Mouse (Mus musculus): ENCODE measurements at regions not wholly inside any gene's neighbourhood (a gene's known extent, or its start where the extent isn't known, plus 50 kb on each side); places are given as distances from the start of the nearest gene placed in this dataset.

DNA sequence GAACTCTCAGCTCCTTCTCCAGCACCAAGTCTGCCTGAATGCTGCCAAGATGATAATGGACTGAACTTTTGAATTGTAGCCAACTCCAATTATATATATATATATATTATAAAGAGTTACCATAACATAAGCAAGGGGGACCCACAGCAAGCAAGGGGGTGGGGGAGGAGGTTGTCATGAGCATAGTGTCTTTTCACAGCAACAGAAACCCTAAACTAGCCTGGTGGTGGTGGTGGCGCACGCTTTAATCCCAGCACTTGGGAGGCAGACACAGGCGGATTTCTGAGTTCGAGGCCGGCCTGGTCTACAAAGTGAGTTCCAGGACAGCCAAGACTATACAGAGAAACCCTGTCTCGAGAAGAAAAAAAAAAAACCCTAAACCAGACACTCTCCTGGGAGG is 65.0 kb downstream of the Irf2bpl start:
- TF ChIP-seq CTCF (IDR thresholded peaks at IDR 0.05; ENCODE audit: extremely low read depth, insufficient read length, insufficient replicate concordance, low read depth, low read length) (no peak), POLR2A (IDR thresholded peaks at IDR 0.05; ENCODE audit: low read depth, low read length) (no peak)

Measured in small intestine, adult 2 months (tissue).